Mouse (Mus musculus): ENCODE measurements around the gene Rhox4f. TPM values are rescaled to one million over a fixed set of nuclear protein-coding genes. Genes with fewer than 3 reads are reported as not detected.
"Not testable (repeated sequence)": the region's sequence is repeated elsewhere in the genome, so short reads cannot be mapped to it uniquely, and the experiment has no call there.

Gene Rhox4f
- not detected in 2 replicates for polyA plus RNA-seq (2014; fragmentation: Nextera tagmentation; extraction: Ambion mirVana)

GRCm38 (mm10) chrX:37607604-37608003, at the start of gene Rhox4f:
TSS of gene Rhox4f (minus strand) at chrX:37607704.
- not testable (repeated sequence) for H3K27me3 ChIP-seq (ENCODE audit: control insufficient read depth, insufficient read depth, low read length); H3K36me3 ChIP-seq (ENCODE audit: control insufficient read depth, insufficient read depth, low read length); H3K27ac ChIP-seq (ENCODE audit: low read depth, low read length); H3K4me3 ChIP-seq (ENCODE audit: low read depth, low read length); ATAC-seq (ENCODE audit: low FRiP score); H3K9ac ChIP-seq (ENCODE audit: low read length); H3K9me3 ChIP-seq (ENCODE audit: control insufficient read depth, low read length); H3K4me1 ChIP-seq (ENCODE audit: control insufficient read depth, insufficient read depth, low read length); DNase-seq (ENCODE audit: low spot score, missing footprints); H3K4me2 ChIP-seq
- WGBS = 95% methylated on average over 15 of the region's 19 CpGs

DNA sequence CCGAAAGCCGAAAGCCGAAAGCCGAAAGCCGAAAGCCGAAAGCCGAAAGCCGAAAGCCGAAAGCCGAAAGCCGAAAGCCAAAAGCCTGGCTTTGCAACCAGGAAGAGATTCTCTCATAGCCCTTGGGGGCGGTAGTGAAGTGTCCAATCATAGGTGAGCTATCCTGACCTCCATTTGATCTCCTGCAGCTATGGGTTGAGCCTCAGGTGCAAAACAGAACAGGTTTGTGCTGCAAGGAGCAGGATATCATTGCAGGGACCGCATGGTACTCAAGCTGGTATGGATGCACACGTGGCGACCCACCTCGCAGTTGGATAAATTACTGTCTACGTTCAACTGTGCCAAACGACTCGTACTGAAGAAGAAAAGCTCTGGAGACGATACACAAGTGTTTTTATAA, 43.7 kb upstream of the Rhox4f start, which contains the start of gene Rhox4g:
TSS of gene Rhox4g (minus strand) at position 101 of the 400 bp plus-strand sequence.
- H3K36me3 ChIP-seq (ENCODE audit: control insufficient read depth, insufficient read depth, low read length); DNase-seq (ENCODE audit: low spot score, missing footprints); H3K4me1 ChIP-seq (ENCODE audit: control insufficient read depth, insufficient read depth, low read length); H3K4me2 ChIP-seq; H3K9me3 ChIP-seq (ENCODE audit: control insufficient read depth, low read length); H3K4me3 ChIP-seq (ENCODE audit: low read depth, low read length); H3K27ac ChIP-seq (ENCODE audit: low read depth, low read length); H3K27me3 ChIP-seq (ENCODE audit: control insufficient read depth, insufficient read depth, low read length); ATAC-seq (ENCODE audit: low FRiP score); H3K9ac ChIP-seq (ENCODE audit: low read length): not testable (repeated sequence)
- WGBS = 89% methylated on average over 16 of the region's 20 CpGs

- not testable (repeated sequence) for H3K9me3 ChIP-seq (ENCODE audit: control insufficient read depth, low read length); H3K4me3 ChIP-seq (ENCODE audit: low read depth, low read length); H3K27ac ChIP-seq (ENCODE audit: low read depth, low read length); DNase-seq (ENCODE audit: low spot score, missing footprints); H3K4me1 ChIP-seq (ENCODE audit: control insufficient read depth, insufficient read depth, low read length); H3K36me3 ChIP-seq (ENCODE audit: control insufficient read depth, insufficient read depth, low read length); ATAC-seq (ENCODE audit: low FRiP score); H3K4me2 ChIP-seq; H3K9ac ChIP-seq (ENCODE audit: low read length); H3K27me3 ChIP-seq (ENCODE audit: control insufficient read depth, insufficient read depth, low read length)
- WGBS = 90% methylated on average over 6 of the region's 6 CpGs
These were observed 35.9 kb upstream of the Rhox4f start, which contains the start of gene Rhox2g for GRCm38 (mm10) chrX:37643370-37643769. TSS of gene Rhox2g (minus strand) at chrX:37643470.

DNA sequence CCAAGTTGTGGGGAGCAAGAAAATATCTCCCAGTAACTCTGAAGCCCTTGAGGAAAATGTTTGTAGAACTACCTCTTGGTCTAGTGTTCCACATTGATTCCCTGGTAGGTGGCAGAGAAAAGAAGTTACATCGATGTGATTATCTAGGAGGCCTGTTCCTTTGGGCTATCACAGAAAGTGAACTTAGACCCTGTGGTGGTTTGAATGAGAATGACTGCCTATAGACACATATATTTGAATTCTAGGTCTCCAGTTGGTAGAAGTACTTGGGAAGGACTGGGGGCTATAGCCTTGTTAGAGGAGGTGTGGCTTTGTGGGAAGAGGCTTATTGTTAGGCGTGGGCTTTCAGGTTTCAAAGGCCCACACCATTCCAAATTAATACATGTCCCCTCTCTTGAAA, 21.0 kb upstream of the Rhox4f start, which contains the start of gene Rhox3g:
TSS of gene Rhox3g (minus strand) at position 101 of the 400 bp plus-strand sequence.
- not testable (repeated sequence) for H3K4me2 ChIP-seq; H3K36me3 ChIP-seq (ENCODE audit: control insufficient read depth, insufficient read depth, low read length); DNase-seq (ENCODE audit: low spot score, missing footprints); H3K9me3 ChIP-seq (ENCODE audit: control insufficient read depth, low read length); ATAC-seq (ENCODE audit: low FRiP score); H3K9ac ChIP-seq (ENCODE audit: low read length); H3K4me3 ChIP-seq (ENCODE audit: low read depth, low read length); H3K27me3 ChIP-seq (ENCODE audit: control insufficient read depth, insufficient read depth, low read length); H3K4me1 ChIP-seq (ENCODE audit: control insufficient read depth, insufficient read depth, low read length); H3K27ac ChIP-seq (ENCODE audit: low read depth, low read length)
- 92% methylated on average over 2 of the region's 2 CpGs for WGBS

- H3K27me3 ChIP-seq (ENCODE audit: control insufficient read depth, insufficient read depth, low read length); H3K27ac ChIP-seq (ENCODE audit: low read depth, low read length); H3K9ac ChIP-seq (ENCODE audit: low read length); H3K4me2 ChIP-seq; DNase-seq (ENCODE audit: low spot score, missing footprints); H3K9me3 ChIP-seq (ENCODE audit: control insufficient read depth, low read length); H3K4me3 ChIP-seq (ENCODE audit: low read depth, low read length); H3K36me3 ChIP-seq (ENCODE audit: control insufficient read depth, insufficient read depth, low read length); ATAC-seq (ENCODE audit: low FRiP score); H3K4me1 ChIP-seq (ENCODE audit: control insufficient read depth, insufficient read depth, low read length): not testable (repeated sequence)
These were observed 26.8 kb downstream of the Rhox4f start, which contains the start of gene Rhox3f for GRCm38 (mm10) chrX:37580692-37581091. TSS of gene Rhox3f (plus strand) at chrX:37580992.

DNA sequence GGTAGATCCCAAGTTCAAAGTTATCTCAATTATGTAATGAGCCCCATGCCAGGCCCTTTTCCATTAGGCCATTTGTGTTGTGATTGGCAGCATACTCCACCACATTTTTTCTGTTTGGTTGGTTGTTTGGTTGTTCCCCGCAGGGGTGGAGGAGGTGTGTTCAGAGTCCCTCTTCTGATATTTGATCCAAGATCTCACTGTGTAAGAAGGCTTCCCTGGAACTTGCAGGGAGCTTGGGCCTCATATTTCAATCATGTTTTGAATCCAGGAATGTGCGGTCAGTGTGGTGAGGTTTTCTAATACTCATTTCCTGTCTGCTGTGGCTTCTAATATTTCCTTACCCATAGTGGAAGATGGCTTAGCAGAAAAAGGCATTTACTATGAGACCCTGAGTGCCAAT, 34.9 kb downstream of the Rhox4f start:
- H3K27ac ChIP-seq (ENCODE audit: low read depth, low read length); H3K27me3 ChIP-seq (ENCODE audit: control insufficient read depth, insufficient read depth, low read length); H3K4me3 ChIP-seq (ENCODE audit: low read depth, low read length); ATAC-seq (ENCODE audit: low FRiP score); H3K9me3 ChIP-seq (ENCODE audit: control insufficient read depth, low read length); DNase-seq (ENCODE audit: low spot score, missing footprints); H3K36me3 ChIP-seq (ENCODE audit: control insufficient read depth, insufficient read depth, low read length); H3K9ac ChIP-seq (ENCODE audit: low read length); H3K4me1 ChIP-seq (ENCODE audit: control insufficient read depth, insufficient read depth, low read length); H3K4me2 ChIP-seq: not testable (repeated sequence)
- 85% methylated on average over 2 of the region's 2 CpGs for WGBS

DNA sequence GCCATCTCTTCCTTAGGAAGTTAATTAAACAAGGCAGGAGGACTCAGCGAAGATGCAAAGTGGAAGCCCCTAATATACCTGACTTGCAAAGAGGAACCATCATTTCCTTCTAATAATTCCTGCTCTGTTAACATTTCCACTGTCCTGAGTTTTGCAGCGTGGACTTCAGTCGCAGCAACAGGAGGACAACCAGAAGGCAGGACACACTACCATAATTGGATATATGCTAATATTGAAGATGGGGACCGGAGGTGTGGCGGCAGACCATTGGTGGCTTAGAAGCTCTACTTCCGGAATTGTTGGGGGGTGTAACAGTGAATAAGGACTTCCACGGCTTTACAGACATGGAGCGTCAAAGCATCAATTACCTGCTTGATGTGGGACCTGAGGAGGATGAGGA, 36.4 kb downstream of the Rhox4f start, which contains the start of gene Rhox2f:
TSS of gene Rhox2f (plus strand) at position 301 of the 400 bp plus-strand sequence.
- H3K36me3 ChIP-seq (ENCODE audit: control insufficient read depth, insufficient read depth, low read length); H3K4me1 ChIP-seq (ENCODE audit: control insufficient read depth, insufficient read depth, low read length); DNase-seq (ENCODE audit: low spot score, missing footprints); H3K9me3 ChIP-seq (ENCODE audit: control insufficient read depth, low read length); H3K4me2 ChIP-seq; H3K27me3 ChIP-seq (ENCODE audit: control insufficient read depth, insufficient read depth, low read length); ATAC-seq (ENCODE audit: low FRiP score); H3K27ac ChIP-seq (ENCODE audit: low read depth, low read length); H3K9ac ChIP-seq (ENCODE audit: low read length); H3K4me3 ChIP-seq (ENCODE audit: low read depth, low read length): not testable (repeated sequence)
- 89% methylated on average over 7 of the region's 8 CpGs for WGBS

- H3K9ac ChIP-seq (ENCODE audit: low read length); DNase-seq (ENCODE audit: low spot score, missing footprints); H3K27me3 ChIP-seq (ENCODE audit: control insufficient read depth, insufficient read depth, low read length); H3K4me1 ChIP-seq (ENCODE audit: control insufficient read depth, insufficient read depth, low read length); H3K9me3 ChIP-seq (ENCODE audit: control insufficient read depth, low read length); ATAC-seq (ENCODE audit: low FRiP score); H3K4me2 ChIP-seq; H3K27ac ChIP-seq (ENCODE audit: low read depth, low read length); H3K4me3 ChIP-seq (ENCODE audit: low read depth, low read length); H3K36me3 ChIP-seq (ENCODE audit: control insufficient read depth, insufficient read depth, low read length): not testable (repeated sequence)
- WGBS = 92% methylated on average over 10 of the region's 18 CpGs
These were observed 50.4 kb downstream of the Rhox4f start, which contains the start of gene Rhox4e for GRCm38 (mm10) chrX:37557112-37557511. TSS of gene Rhox4e (plus strand) at chrX:37557412.
